Mouse (Mus musculus): ENCODE measurements at regions not wholly inside any gene's neighbourhood (a gene's known extent, or its start where the extent isn't known, plus 50 kb on each side); places are given as distances from the start of the nearest gene placed in this dataset.

DNA sequence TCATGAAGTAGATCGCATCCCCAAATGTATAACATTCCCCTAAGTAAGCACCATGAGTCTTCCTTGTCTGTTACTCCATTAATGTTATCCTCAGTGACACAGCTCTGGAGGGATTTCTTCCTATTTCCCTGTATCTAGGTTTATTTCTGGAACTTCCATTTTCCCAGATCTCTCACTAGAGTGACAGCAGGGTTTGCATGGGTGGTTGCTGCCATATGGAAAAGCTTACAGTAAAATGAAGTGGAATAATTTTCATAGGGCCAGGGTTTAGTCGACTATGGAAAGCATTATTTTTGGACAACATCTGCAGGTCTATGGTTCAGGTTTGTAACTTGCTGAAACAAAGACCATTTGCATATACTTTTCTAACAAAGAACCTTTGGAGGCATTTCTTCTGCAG lies 369.6 kb upstream of the Igfbp3 start:
- TF ChIP-seq POLR2A (IDR thresholded peaks at IDR 0.05; ENCODE audit: low read depth, low read length) (no peak), CTCF (conservative IDR thresholded peaks at IDR 0.05; ENCODE audit: insufficient read depth, insufficient read length, low read depth, low read length) (no peak)

All from kidney, adult 2 months (tissue).